Mouse (Mus musculus) left cerebral cortex, postnatal 14 days (tissue): Measurements from ENCODE around the gene Cox4i1. TPM values are rescaled to one million over a fixed set of nuclear protein-coding genes. Genes with fewer than 3 reads are reported as not detected.
A peak's percentile ranks its signal among the peaks of the same experiment; 100 is the strongest.

ENCODE experiments used
- DNase-seq, 2 experiments: peaks; one replicate each; pipeline ENCODE4 v3.0.0; 2021 to 2022; ENCODE audit warnings: low spot score in 2 of 2, mixed read lengths in 1 of 2
- intact Hi-C: fragments of 180-260 bp; cut with DNase I; formaldehyde crosslinking; loops from one replicate; pipeline ENCODE4 v1.15.1; 2025
- total RNA-seq, 2 experiments: library from RNA; stranded (reverse); gene quantifications; 2 replicates each; pipeline ENCODE4 v1.2.3; 2021

Gene Cox4i1
- total RNA-seq, 2 experiments from 2014 or later = 1,181 to 1,191 TPM

DNA sequence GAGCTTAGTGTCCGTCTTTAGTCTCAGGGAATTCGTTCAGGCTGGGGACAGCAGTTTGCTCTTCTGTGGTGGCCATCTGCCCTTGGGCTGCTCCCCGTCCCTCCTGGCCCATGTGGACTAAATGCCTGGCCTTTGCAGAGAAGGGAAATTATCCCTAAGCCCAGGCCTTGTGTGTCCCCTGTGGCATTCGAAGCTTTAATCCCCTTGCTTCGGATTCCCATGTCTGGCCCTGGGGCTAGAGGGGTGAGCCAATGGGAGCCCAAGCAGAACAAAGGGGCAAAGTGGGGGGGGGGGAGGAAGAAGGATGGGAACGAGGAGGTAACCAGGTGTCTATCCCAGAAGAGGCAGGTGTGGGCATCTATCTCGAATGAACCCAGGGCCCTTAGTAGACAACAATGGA is 20.5 kb upstream of the Cox4i1 start, which contains the start of gene 1190005I06Rik:
Gene 1190005I06Rik, minus strand, starts transcription at position 101 of the 400 bp plus-strand sequence.
- DNase-seq = no peak
- intact Hi-C loops = no loop called here

DNA sequence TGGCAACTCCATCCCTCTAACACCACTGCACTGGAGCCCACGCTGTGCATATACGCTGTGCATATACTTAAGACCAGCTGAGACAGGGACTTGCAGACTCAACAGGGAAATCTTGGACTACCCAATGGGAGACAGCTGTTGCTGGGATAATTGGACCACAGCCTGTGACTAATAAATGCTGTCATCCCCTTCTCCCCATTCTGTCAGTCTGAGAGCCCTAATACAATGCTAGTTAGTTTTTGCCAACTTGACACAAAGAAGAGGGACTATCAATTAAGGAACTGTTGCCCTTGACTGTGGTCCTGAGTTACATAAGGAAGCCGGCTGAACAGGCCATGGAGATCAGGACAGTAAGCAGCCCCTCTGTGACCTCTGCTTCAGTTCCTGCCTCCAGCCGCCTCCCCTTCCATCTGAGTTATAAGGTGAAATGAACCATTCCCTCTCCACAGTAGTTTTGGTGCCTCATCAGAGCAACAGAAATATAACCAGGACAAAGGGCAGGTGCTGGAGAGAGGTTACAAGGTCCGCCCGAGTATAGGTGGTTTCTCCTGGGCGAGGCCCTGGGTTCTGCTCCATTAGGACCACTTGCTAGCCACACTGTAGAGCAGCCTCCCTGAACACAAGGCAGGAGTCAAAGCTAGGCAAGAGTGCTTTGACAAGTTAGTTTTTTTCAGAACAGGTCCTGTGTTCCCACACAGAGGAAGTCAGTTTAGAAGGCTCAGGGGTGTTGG is 11.5 kb upstream of the Cox4i1 start:
- DNase-seq = no peak
- intact Hi-C loops = no loop called here

DNA sequence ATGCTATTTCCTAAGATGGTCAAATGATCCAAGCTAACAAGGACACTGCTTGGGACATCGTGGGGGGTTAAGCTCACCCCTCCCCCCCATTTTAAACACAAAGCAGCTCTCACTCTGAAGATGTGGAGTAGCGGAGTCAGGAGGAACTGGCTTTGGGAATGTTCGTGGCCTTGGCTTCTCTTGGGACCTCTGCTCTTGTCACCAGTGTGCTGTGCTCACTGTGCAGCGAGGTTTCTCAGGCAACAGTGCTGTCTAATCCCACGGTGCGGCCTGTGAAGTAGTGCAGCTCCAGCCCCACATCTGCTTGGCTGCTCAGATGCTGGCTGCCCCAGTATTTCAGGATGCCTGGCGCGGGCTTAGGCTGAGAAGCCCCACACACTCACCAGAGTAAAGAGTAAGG is 10.6 kb upstream of the Cox4i1 start:
- intact Hi-C loops = no loop called here
- DNase-seq = no peak

DNA sequence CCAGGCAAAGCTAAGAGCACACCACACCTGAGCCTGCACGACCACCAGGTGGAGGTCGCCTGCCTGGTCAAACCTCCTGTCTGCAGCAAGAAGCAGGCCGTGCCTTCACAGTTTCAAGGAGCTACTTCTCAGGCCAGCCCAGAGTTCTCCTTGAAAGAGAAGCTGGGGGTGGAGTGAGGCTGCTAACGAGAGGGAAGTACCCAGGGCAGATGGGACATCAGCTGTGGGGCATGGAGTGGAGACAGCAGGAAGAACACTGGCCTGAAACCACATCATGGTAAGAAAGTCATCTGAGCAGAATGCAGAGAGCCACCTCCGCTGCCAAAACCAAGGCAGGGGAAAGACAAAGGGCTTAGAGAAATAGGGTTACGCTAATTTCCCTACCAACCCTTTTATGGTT is 3.5 kb upstream of the Cox4i1 start:
- DNase-seq = no peak
- intact Hi-C loops = no loop called here

DNA sequence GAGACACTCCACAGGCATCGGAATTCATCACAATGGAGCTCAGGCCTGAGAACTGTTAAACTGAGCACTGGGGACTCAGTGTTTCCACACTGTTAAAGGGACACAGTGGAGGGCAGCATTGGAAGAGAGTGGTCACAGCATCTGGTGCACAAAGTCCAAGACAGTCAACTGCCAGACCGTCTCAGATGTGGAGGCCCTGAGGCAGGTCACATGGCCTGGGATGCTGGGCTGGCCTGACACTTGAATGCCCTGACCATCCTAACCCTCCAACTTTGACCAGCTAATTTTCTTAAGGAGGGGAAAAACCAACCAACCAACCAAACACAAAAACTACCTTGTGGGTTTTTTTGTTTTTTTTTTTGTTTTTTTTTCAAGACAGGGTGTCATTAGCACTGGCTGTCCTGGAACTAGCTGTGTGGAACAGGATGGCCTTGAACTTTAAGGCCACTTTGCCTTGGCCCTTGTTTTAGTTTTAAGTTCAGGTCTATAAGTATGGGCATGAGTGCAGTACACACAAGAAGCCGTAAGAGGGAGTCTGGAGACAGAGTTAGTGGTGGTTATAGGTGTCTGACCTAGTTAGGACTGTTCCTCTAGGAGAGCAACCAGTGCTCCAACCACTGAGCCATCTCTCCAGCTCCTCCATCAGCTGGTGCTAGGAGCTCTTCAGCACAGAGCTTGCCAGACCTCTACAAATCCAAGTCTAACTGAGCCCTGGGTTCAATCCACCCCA is 2.1 kb upstream of the Cox4i1 start:
- DNase-seq = peak in 1 of 2 experiments; percentile 41

DNA sequence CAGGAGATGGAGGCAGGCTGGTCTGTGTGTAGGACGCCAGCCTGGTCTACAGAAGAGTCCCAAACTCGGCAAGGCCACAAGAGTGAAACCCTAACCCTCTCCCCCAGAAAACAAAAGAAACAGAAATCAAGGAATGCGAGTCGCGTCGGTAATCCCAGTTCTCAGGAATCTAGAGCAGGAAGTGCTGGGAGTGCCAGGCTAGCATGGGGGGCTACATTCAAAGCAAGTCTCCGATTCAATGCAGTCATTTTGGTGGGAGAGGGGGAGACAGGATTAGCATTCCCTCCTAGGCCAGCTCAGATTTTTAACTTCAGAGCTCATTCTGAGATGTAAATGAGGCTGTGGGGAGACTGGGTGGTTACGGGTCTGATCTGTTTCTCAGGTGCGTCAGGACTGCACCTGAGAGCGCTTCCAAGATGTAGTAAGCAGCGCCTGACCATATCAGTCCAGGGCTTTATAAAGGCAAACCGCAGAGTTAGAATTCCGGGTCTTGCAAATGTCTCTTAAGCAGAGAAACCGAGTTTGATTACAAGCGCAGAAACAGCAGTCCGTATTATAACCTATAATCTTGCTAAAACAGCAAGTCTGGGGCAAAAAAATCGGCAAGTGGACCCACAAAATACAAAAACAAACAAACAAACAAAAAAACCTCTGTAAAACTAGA is 1.1 kb upstream of the Cox4i1 start:
- intact Hi-C loops = no loop called here
- no peak for DNase-seq

More for the DNA sequence above, 2.1 kb upstream of the Cox4i1 start:
- intact Hi-C loops = no loop called here

DNA sequence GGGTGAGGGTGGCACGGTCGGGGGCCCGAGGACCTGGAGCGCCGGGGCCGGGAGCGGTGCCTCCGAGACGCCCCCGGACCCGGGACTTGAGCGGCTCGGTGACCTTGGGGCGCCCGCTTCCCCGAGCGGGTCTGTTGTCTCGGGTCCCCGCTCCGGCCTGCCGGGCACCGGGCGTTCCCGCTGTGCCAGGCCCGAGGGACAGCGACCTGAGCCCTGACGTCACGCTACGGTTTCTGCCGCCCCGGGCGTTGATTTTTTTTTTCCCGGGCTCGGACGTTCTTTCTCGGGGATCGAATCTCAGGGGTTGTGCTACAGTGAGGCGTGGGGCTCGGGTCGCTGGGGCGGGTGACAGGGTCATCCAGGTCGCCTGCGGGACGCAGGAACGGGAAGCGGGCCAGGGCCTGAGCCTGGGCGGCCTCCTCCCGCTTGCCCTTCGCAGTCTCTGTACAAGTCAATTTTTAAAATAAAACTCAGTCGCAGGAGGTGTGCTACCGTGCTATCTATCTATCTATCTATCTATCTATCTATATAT is 418 bp downstream of the Cox4i1 start, which contains the start of gene Emc8:
Gene Emc8, minus strand, starts transcription at position 200 of the 532 bp plus-strand sequence.
- intact Hi-C loops = no loop called here
- DNase-seq = no peak

DNA sequence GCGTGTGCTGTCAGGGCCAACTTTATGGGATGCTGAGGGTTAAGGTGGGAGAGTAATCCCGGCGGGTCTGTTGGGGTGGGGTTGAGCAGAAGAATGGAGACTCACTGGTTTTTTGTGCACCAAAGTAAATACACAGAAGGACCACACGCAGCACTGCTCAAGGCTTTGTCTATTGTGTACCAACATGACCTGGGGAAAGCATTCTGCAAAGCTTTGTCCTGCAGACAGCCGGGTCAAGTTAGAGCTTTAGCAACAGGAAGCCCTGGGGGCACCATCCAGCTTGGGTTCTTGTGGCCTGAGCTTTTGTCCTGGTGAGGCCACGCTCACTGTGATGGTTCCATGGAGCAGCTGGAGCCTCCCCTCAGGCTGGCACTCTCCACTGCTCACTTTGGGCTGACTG is 3.8 kb downstream of the Cox4i1 start:
- no peak for DNase-seq
- intact Hi-C loops = no loop called here

DNA sequence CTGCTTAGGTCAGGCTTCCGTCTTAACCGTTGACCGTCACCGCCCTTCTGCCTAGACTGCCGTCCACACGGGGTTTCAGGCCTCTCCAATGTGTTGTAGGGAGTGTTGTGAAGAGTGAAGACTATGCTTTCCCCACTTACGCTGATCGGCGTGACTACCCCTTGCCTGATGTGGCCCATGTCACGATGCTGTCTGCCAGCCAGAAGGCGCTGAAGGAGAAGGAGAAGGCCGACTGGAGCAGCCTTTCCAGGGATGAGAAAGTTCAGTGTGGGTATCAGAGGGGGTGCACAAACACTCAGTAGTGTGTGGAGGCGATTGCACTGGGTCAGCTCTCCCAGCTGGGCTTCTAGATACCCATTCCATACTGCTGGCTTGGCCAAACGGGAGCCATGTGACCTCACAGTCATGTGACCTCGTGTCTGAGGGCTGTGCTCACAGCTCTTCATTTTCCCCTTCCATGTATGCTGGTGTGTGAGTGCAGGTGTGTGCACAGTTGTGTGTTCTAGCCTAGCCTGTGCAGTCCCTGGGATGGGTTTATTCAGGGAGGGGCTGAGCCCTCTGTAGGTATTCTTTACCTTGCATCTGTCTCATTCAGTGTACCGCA is 4.7 kb downstream of the Cox4i1 start:
- intact Hi-C loops = no loop called here
- no peak for DNase-seq

DNA sequence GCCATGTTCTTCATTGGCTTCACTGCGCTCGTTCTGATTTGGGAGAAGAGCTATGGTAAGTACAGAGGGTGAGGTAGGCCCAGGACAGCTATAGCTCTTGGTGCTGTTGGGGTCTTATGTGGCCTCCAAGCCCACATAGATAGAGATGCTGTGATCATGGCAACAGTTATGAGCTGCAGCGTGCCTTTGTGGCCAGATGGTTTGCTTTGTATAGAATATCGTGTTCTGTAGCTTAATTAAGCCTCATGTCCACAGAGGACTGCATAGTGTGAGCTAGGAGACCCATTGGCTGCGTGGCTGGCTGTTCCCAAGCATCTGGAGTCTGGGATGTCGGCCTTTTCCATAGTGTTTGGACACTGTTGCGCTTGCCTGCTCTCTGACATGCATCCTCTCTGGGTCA is 5.3 kb downstream of the Cox4i1 start:
- intact Hi-C loops = no loop called here
- peak; percentile 38 to 77 for DNase-seq

DNA sequence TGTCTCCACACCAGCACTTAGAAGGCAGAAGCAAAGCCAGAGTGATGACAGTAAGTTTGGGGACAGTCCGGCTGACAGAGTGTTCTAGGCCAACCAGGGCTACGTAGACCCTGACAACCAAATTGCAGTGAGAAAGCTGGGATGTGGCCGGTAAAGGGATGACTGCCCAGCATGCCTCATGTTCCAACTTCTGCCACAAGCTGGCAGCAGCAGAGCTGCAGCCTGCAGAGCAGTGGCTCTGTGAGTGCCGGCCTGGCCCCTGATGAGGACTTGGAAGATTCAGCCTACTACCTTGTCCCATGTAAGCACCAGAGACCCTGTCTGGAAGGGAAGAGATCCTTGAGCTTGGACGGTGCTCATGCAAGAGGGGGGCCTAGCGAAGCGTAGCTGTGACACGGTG is 7.7 kb downstream of the Cox4i1 start:
- intact Hi-C loops = loop anchor here (5.0 kb wide), 1 partner anchor 62 kb away; the partner anchor contains the start of gene Irf8
- DNase-seq = no peak

DNA sequence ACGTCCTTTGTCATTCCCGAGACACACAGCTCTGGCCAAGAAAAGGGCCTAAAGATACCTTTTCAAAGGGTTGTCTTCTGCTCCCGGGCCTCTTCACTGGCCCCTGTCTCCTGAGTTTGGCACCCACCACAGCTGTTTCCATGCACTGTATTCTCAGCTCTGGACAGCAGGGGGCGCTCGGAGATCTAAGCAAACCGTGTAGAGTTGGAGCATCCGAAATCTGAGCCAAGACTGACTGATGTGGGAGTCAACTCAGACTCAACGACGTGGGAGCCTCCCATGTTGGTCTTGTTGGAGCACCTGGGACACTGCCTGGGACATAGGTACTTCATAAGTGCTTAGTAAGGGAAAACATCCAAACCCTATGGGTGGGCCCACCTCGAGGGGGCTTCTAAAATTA is 10.4 kb downstream of the Cox4i1 start:
- peak; percentile 91 to 92 for DNase-seq
- intact Hi-C loops = loop anchor here (5.0 kb wide), 1 partner anchor 59 kb away; the partner anchor contains the start of gene Irf8

DNA sequence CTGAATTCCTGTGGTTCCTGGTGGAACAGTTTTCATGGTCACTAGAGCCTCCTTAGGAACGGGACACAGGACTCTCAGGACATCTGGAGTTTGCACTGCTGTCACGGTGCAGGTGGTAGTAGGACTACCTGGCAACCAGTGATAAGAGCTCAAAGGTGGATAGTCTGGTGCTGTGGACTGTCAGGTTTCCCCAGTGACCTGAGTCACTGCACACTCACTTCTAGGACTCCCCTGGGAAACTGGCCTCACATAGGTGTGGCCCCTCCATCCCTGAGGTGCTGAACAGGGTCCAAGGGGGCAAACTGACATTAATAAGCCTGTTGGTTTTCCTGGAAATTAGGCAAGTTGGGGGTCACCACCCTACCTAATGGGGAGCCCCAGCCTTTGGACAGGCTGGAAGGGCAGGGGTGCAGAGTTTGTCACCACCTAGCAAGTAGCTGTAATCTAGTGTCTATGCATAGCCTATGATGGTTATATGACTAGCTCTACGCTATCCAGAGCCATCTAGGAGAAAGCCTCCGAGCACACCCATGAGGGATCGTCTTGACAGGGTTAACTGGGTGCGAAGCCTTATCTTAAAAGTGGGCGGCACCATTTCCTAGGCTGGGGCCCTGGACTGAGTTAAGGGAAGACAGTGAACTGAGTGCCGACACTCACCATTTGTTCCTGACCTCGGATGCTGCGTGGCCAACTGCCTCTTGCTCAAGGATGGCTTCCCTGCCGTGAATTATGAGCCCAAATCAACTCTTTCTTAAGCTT is 11.8 kb downstream of the Cox4i1 start:
- no peak for DNase-seq
- intact Hi-C loops = loop anchor here (1.0 to 5.0 kb wide), 3 partner anchors 57 to 412 kb away; partner anchors contain the start of gene Irf8

DNA sequence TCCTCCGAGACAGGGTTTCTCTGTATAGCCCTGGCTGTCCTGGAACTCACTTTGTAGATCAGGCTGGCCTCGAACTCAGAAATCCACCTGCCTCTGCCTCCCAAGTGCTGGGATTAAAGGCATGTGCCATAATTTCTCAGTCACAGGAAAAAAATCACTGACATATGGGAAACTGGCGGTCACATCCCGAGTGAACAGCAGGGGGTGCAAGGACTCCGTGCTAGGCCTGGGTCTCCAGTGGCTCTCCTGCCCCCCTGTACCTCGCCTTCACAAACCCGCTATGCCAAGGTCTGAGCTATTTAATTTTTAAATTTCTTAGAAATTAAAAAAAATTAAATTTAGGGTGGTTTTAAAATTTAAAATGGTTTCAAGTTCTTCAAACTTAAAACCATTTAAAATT is 12.4 kb downstream of the Cox4i1 start:
- intact Hi-C loops = loop anchor here (1.0 to 5.0 kb wide), 2 partner anchors 116 to 412 kb away; no protein-coding TSS in a partner anchor
- DNase-seq = peak in 1 of 2 experiments; percentile 66

DNA sequence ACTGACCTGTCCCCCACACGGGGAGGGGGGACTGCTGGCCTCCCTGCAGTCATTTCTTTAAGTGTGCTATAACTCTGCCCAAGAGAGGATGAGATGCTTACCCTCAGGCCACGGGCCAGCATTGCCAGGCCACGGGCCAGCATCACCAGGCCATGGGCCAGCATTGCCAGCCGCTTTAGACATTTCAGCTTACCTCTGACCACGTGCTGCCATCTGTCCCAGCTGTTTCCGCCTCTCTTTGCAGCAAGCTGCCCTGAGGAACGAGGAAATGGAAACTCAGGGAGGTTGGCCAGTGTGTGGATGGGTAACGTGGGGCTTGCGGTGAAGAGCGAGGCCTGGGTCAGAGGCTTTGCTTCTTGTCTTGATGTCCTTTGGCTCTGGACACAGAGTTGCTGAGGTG is 13.1 kb downstream of the Cox4i1 start:
- DNase-seq = no peak
- intact Hi-C loops = loop anchor here (5.0 kb wide), 1 partner anchor 411 kb away; no protein-coding TSS in a partner anchor

DNA sequence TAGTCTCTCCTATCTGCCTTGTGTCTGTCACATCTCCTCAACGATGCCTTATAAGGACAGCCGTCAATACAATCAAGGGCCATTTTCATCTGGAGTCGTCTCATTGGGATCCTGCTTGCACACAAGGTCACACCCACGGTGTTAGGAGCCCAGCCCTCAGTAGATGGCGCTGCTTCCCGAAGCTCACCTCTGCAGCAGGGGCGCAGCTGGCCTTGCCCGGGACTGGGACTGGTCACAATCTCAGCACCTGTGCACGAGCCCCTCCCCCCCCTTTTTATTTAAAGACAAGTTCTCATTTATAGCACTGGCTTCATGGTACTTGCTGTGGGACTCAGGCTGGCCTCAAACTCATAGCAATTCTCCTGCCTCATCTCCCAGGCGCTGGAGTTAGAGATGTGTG is 15.6 kb downstream of the Cox4i1 start:
- intact Hi-C loops = loop anchor here (5.0 kb wide), 1 partner anchor 409 kb away; no protein-coding TSS in a partner anchor
- DNase-seq = peak in 1 of 2 experiments; percentile 64

DNA sequence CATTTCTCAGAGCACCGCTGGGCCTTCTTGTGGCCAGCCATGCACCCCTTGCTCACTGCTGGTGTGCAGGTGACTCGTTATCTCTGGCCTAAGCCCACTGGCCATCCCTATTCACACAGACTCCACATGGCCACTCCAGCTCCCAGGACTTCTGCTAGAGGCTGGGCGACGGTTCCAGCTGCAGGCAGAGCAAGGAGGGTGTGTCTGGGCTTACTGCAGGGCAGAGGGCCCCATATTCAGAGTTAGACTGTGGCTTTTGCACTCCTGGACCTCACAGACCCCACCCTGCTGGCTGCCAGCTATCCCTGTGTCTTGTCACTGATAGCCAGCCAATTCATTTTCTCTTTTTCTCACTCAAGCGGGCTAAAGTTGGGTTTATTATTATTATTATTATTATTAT is 16.1 kb downstream of the Cox4i1 start:
- DNase-seq = no peak
- intact Hi-C loops = loop anchor here (5.0 kb wide), 1 partner anchor 408 kb away; no protein-coding TSS in a partner anchor

DNA sequence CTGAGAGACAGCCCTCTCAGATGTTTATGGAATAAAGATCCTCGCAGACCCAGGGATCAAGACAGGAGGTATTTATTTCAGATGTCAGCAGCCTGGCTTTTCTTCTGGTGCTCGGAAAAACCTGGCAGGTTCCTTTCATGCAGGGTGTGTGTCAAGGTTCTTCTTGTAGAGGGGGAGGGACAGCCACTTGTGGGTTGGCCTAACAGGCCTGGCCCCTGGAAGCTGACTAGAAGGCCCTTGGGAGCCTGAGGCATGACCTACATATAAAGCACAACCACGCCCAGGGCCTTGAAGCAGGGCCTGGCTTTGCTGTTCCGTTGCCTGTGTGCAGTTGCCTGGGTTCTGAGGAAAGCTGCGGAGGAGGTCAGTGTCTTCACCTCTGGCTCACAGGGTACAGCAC is 17.1 kb downstream of the Cox4i1 start:
- DNase-seq = no peak
- intact Hi-C loops = no loop called here
